Mouse (Mus musculus) forebrain, embryonic 12.5 days (tissue): Measurements from ENCODE around the gene Pde4dip. TPM values are rescaled to one million over a fixed set of nuclear protein-coding genes. Genes with fewer than 3 reads are reported as not detected.

ENCODE experiments used
- ATAC-seq: fragments of 200-750 bp; cut with Nextera tagmentation; 2 replicates; pipeline ENCODE4 v1.8.0; 2017; ENCODE audit warnings: moderate TSS enrichment; ENCODE audit not compliant: low FRiP score
- H3K27ac ChIP-seq: fragments of 300-500 bp; sonication (generic); 2 replicates; pipeline ENCODE4 v1.5.1; 2016; ENCODE audit warnings: mild to moderate bottlenecking
- H3K27me3 ChIP-seq: fragments of 300-500 bp; sonication (generic); 2 replicates; pipeline ENCODE4 v1.6.1; 2016; ENCODE audit warnings: mild to moderate bottlenecking
- H3K36me3 ChIP-seq: fragments of 300-500 bp; sonication (generic); replicated peaks from 2 replicates; pipeline ENCODE4 v1.6.1; 2016; ENCODE audit warnings: mild to moderate bottlenecking
- H3K4me1 ChIP-seq: fragments of 300-500 bp; sonication (generic); 2 replicates; pipeline ENCODE4 v1.6.1; 2016
- H3K4me2 ChIP-seq: fragments of 300-500 bp; sonication (generic); 2 replicates; pipeline ENCODE4 v1.6.1; 2016; ENCODE audit warnings: mild to moderate bottlenecking, moderate library complexity
- H3K4me3 ChIP-seq: fragments of 300-500 bp; sonication (generic); replicated peaks from 2 replicates; pipeline ENCODE4 v1.5.1; 2016; ENCODE audit warnings: mild to moderate bottlenecking
- H3K9ac ChIP-seq: fragments of 300-500 bp; sonication (generic); 2 replicates; pipeline ENCODE4 v1.6.1; 2016; ENCODE audit warnings: mild to moderate bottlenecking
- H3K9me3 ChIP-seq: fragments of 300-500 bp; sonication (generic); 2 replicates; pipeline ENCODE4 v1.6.1; 2016
- WGBS: fragments of 180-500 bp; shearing (Covaris S2); methylation state at CpG from one replicate; pipeline ENCODE4 v1.1.7; 2016; 5-methylcytosine and 5-hydroxymethylcytosine counted together
- polyA plus RNA-seq: library from polyadenylated mRNA; unstranded; fragments of >200 nt; fragmentation: Nextera tagmentation; extraction: Ambion mirVana; gene quantifications from 2 replicates; pipeline ENCODE4 v1.2.1, GENCODE M21; 2016

The Pde4dip gene
- polyA plus RNA-seq, 1 experiment from 2014 or later, result 35.7 TPM

GRCm38 (mm10) chr3:97665525-97665924 is 223.0 kb downstream of the Pde4dip start:
- 94% methylated on average over 9 of the region's 9 CpGs for WGBS

GRCm38 (mm10) chr3:97661206-97661605 is 227.3 kb downstream of the Pde4dip start:
- H3K9ac ChIP-seq, result no peak overlapping the region
- no peak overlapping the region for H3K4me2 ChIP-seq
- no peaks in the 10 kb centered on the region for H3K9me3 ChIP-seq
- H3K27me3 ChIP-seq, result no peaks in the 10 kb centered on the region
- no peak overlapping the region for H3K4me3 ChIP-seq
- H3K27ac ChIP-seq, result no peak overlapping the region
- peaks cover 12% of the 10 kb centered on the region for H3K4me1 ChIP-seq
- no peak for ATAC-seq
- peaks cover 20% of the 10 kb centered on the region for H3K36me3 ChIP-seq
- WGBS, result 74% methylated on average over 8 of the region's 8 CpGs

More at GRCm38 (mm10) chr3:97665525-97665924, 223.0 kb downstream of the Pde4dip start:
- ATAC-seq, result no peak
- Histone ChIP-seq H3K4me1 (no peaks in the 10 kb centered on the region), H3K36me3 (peaks cover 42% of the 10 kb centered on the region), H3K9me3 (no peaks in the 10 kb centered on the region), H3K4me2 (no peak overlapping the region), H3K27ac (no peak overlapping the region), H3K27me3 (no peaks in the 10 kb centered on the region), H3K4me3 (no peak overlapping the region), H3K9ac (no peak overlapping the region)

GRCm38 (mm10) chr3:97659746-97660145 is 228.8 kb downstream of the Pde4dip start:
- H3K4me2 ChIP-seq, result no peak overlapping the region
- no peak overlapping the region for H3K27ac ChIP-seq
- H3K36me3 ChIP-seq, result peaks cover 17% of the 10 kb centered on the region
- ATAC-seq, result no peak
- no peak overlapping the region for H3K9ac ChIP-seq
- H3K9me3 ChIP-seq, result no peaks in the 10 kb centered on the region
- peaks cover 12% of the 10 kb centered on the region for H3K4me1 ChIP-seq
- no peaks in the 10 kb centered on the region for H3K27me3 ChIP-seq
- WGBS, result 91% methylated on average over 7 of the region's 7 CpGs
- H3K4me3 ChIP-seq, result no peak overlapping the region

GRCm38 (mm10) chr3:97658426-97659193 is 229.9 kb downstream of the Pde4dip start:
- Histone ChIP-seq H3K9me3 (no peaks in the 10 kb centered on the region), H3K9ac (peak overlapping the region; percentile 73), H3K4me3 (peak overlapping the region; percentile 85), H3K27ac (0 out of 2 replicates have a peak overlapping the region, but pooled peaks have one; percentile 42), H3K4me1 (peaks cover 12% of the 10 kb centered on the region), H3K27me3 (no peaks in the 10 kb centered on the region), H3K4me2 (peak overlapping the region; percentile 84), H3K36me3 (peaks cover 9% of the 10 kb centered on the region)
- ATAC-seq, result peak; percentile 80
- WGBS, result under 1% methylated on average over 49 of the region's 50 CpGs

- 2% methylated on average over 51 of the region's 51 CpGs for WGBS
- no peaks in the 10 kb centered on the region for H3K9me3 ChIP-seq
- peak within 1 kb of the TSS; percentile 85 for H3K4me3 ChIP-seq
- peak; percentile 94 for ATAC-seq
- peaks cover 12% of the 10 kb centered on the region for H3K4me1 ChIP-seq
- 0 out of 2 replicates have a peak within 1 kb of the TSS, but pooled peaks have one; percentile 42 for H3K27ac ChIP-seq
- peak within 1 kb of the TSS; percentile 84 for H3K4me2 ChIP-seq
- H3K36me3 ChIP-seq, result 0 out of 2 replicates have a peak, but pooled peaks cover 4% of the 10 kb centered on the region
- peak within 1 kb of the TSS; percentile 73 for H3K9ac ChIP-seq
- no peaks in the 10 kb centered on the region for H3K27me3 ChIP-seq
Observed at GRCm38 (mm10) chr3:97657655-97658411, 230.7 kb downstream of the Pde4dip start, which contains the start of gene Prkab2. Gene Prkab2 (plus strand): TSS chr3:97658193.

GRCm38 (mm10) chr3:97654901-97655300 is 233.6 kb downstream of the Pde4dip start:
- no peak for ATAC-seq
- Histone ChIP-seq H3K36me3 (no peaks in the 10 kb centered on the region), H3K27ac (no peak overlapping the region), H3K27me3 (no peaks in the 10 kb centered on the region), H3K9ac (no peak overlapping the region), H3K9me3 (no peaks in the 10 kb centered on the region), H3K4me2 (no peak overlapping the region), H3K4me3 (no peak overlapping the region), H3K4me1 (peaks cover 12% of the 10 kb centered on the region)
- 83% methylated on average over 8 of the region's 8 CpGs for WGBS

GRCm38 (mm10) chr3:97653781-97654180 is 234.7 kb downstream of the Pde4dip start:
- H3K4me3 ChIP-seq, result no peak overlapping the region
- H3K4me2 ChIP-seq, result no peak overlapping the region
- H3K9ac ChIP-seq, result no peak overlapping the region
- no peaks in the 10 kb centered on the region for H3K36me3 ChIP-seq
- no peaks in the 10 kb centered on the region for H3K9me3 ChIP-seq
- H3K27ac ChIP-seq, result no peak overlapping the region
- peaks cover 1% of the 10 kb centered on the region; the same call in 1 of the 2 replicates for H3K4me1 ChIP-seq
- 92% methylated on average over 5 of the region's 5 CpGs for WGBS
- H3K27me3 ChIP-seq, result no peaks in the 10 kb centered on the region
- no peak for ATAC-seq

- ATAC-seq, result no peak
- H3K9ac ChIP-seq, result no peak overlapping the region
- H3K9me3 ChIP-seq, result no peaks in the 10 kb centered on the region
- 90% methylated on average over 10 of the region's 10 CpGs for WGBS
- H3K36me3 ChIP-seq, result no peaks in the 10 kb centered on the region
- H3K4me1 ChIP-seq, result no peaks in the 10 kb centered on the region
- no peak overlapping the region for H3K27ac ChIP-seq
- H3K4me3 ChIP-seq, result no peak overlapping the region
- H3K4me2 ChIP-seq, result no peak overlapping the region
- no peaks in the 10 kb centered on the region for H3K27me3 ChIP-seq
Observed at GRCm38 (mm10) chr3:97651604-97652003, 236.9 kb downstream of the Pde4dip start.

GRCm38 (mm10) chr3:97649469-97649868 is 239.0 kb downstream of the Pde4dip start:
- WGBS, result 90% methylated on average over 6 of the region's 6 CpGs
- Histone ChIP-seq H3K36me3 (no peaks in the 10 kb centered on the region), H3K4me1 (no peaks in the 10 kb centered on the region), H3K27ac (no peak overlapping the region), H3K4me3 (no peak overlapping the region), H3K4me2 (no peak overlapping the region), H3K27me3 (no peaks in the 10 kb centered on the region), H3K9ac (no peak overlapping the region), H3K9me3 (no peaks in the 10 kb centered on the region)
- no peak for ATAC-seq

GRCm38 (mm10) chr3:97649022-97649421 is 239.5 kb downstream of the Pde4dip start:
- ATAC-seq, result no peak
- Histone ChIP-seq H3K9me3 (no peaks in the 10 kb centered on the region), H3K36me3 (no peaks in the 10 kb centered on the region), H3K9ac (no peak overlapping the region), H3K27me3 (no peaks in the 10 kb centered on the region), H3K4me3 (no peak overlapping the region), H3K4me1 (no peaks in the 10 kb centered on the region), H3K4me2 (no peak overlapping the region), H3K27ac (no peak overlapping the region)
- 80% methylated on average over 3 of the region's 3 CpGs for WGBS

- Histone ChIP-seq H3K27ac (no peak overlapping the region), H3K27me3 (no peaks in the 10 kb centered on the region), H3K4me3 (no peak overlapping the region), H3K9me3 (no peaks in the 10 kb centered on the region), H3K4me2 (no peak overlapping the region), H3K36me3 (no peaks in the 10 kb centered on the region), H3K9ac (no peak overlapping the region), H3K4me1 (no peaks in the 10 kb centered on the region)
- ATAC-seq, result no peak
- 54% methylated on average over 1 of the region's 1 CpGs for WGBS
Observed at GRCm38 (mm10) chr3:97648518-97648917, 240.0 kb downstream of the Pde4dip start.

GRCm38 (mm10) chr3:97642001-97642400 is 246.5 kb downstream of the Pde4dip start:
- Histone ChIP-seq H3K4me1 (no peaks in the 10 kb centered on the region), H3K27me3 (no peaks in the 10 kb centered on the region), H3K27ac (no peak overlapping the region), H3K36me3 (no peaks in the 10 kb centered on the region), H3K4me3 (no peak overlapping the region), H3K9me3 (no peaks in the 10 kb centered on the region), H3K9ac (no peak overlapping the region), H3K4me2 (no peak overlapping the region)
- 84% methylated on average over 9 of the region's 9 CpGs for WGBS
- no peak for ATAC-seq
